Mouse (Mus musculus) CD8-positive naive resting alpha-beta T cell, adult 2 months (primary cell): Measurements from ENCODE around the gene Ccl12.

ENCODE experiments used
- DNase-seq, 2 experiments: peaks; one replicate each; pipeline ENCODE4 v3.0.0; 2022; ENCODE audit warnings: low read depth in 2 of 2, low spot score in 2 of 2

The Ccl12 gene

DNA sequence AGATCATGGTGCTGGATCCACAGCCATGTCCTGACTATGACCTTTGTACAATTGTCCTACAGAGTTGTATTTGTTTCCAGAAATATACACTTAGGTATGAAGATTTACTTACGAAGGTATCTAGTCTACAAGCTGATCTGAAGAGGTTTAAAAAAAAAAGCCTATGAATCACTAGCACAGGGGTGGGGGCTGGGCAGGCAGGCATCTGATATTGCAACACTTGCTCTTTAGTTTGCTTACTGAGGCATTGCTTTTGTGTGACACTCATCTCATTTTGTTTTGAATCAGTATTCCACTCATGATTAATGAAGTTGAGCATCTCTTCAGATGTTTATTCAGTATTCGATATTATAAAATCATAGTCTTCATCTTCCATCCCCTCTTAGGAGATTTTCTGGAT is 34.6 kb downstream of the Ccl12 start:
- DNase-seq = no peak

GRCm38 (mm10) chr11:82139492-82140094 is 37.9 kb downstream of the Ccl12 start:
- no peak for DNase-seq
